ENCODE assay signal across 26 mouse cellular contexts in genomic region chr19:28500505-28500904, GRCm38 (mm10).
DNase-seq lines count a peak whose midpoint lies in the region; ATAC-seq and TF ChIP-seq lines count a peak whose summit lies in the region.
"Had no signal": no experiment of that assay in that cellular context is flagged by ENCODE, and none has a peak within 500 bp of the region (broad histone marks: within the 10 kb centered on the region; RNA-seq: fewer than 3 reads in every experiment).

No protein-coding gene starts in this region.

- H3K4me2 ChIP-seq in forebrain, embryonic 16.5 days (ENCODE audit: low read length) = no peak overlapping the region
- H3K4me2 ChIP-seq in forebrain, embryonic 12.5 days = no peak overlapping the region
- H3K4me2 ChIP-seq in midbrain, embryonic 15.5 days = peak overlapping the region; percentile 3
- H3K4me2 ChIP-seq in midbrain, embryonic 11.5 days = no peak overlapping the region
- H3K4me2 ChIP-seq: embryonic facial prominence, embryonic 12.5 days; embryonic facial prominence, embryonic 15.5 days; forebrain, embryonic 13.5 days; heart, embryonic 12.5 days; heart, embryonic 15.5 days; hindbrain, embryonic 13.5 days had no signal

- no peak overlapping the region for H3K9ac ChIP-seq in forebrain, embryonic 16.5 days (replicated peaks; ENCODE audit: low read depth, low read length)
- no peak overlapping the region for H3K9ac ChIP-seq in forebrain, embryonic 12.5 days
- no peak overlapping the region for H3K9ac ChIP-seq in midbrain, embryonic 15.5 days
- no peak overlapping the region for H3K9ac ChIP-seq in midbrain, embryonic 11.5 days (ENCODE audit: low read length)
- H3K9ac ChIP-seq: embryonic facial prominence, embryonic 12.5 days; embryonic facial prominence, embryonic 15.5 days; forebrain, embryonic 13.5 days; heart, embryonic 12.5 days; heart, embryonic 15.5 days; hindbrain, embryonic 13.5 days had no signal

- no peaks in the 10 kb centered on the region for H3K9me3 ChIP-seq in forebrain, embryonic 16.5 days (ENCODE audit: control insufficient read depth, low read length)
- H3K9me3 ChIP-seq in forebrain, embryonic 12.5 days = no peaks in the 10 kb centered on the region
- no peaks in the 10 kb centered on the region for H3K9me3 ChIP-seq in midbrain, embryonic 15.5 days
- no peaks in the 10 kb centered on the region for H3K9me3 ChIP-seq in midbrain, embryonic 11.5 days (ENCODE audit: control insufficient read depth, low read length)
- H3K9me3 ChIP-seq: embryonic facial prominence, embryonic 12.5 days; embryonic facial prominence, embryonic 15.5 days; forebrain, embryonic 13.5 days; heart, embryonic 12.5 days; heart, embryonic 15.5 days; hindbrain, embryonic 10.5 days; hindbrain, embryonic 13.5 days had no signal

- no peaks in the 10 kb centered on the region for H3K27me3 ChIP-seq in forebrain, embryonic 16.5 days (replicated peaks; ENCODE audit: control insufficient read depth, insufficient read depth, low read length)
- H3K27me3 ChIP-seq in forebrain, embryonic 12.5 days = no peaks in the 10 kb centered on the region; the same call in 1 of the 2 replicates
- H3K27me3 ChIP-seq in midbrain, embryonic 15.5 days (replicated peaks) = no peaks in the 10 kb centered on the region
- H3K27me3 ChIP-seq in midbrain, embryonic 11.5 days (ENCODE audit: control insufficient read depth, insufficient read depth, low read length) = no peaks in the 10 kb centered on the region; the same call in 1 of the 2 replicates
- H3K27me3 ChIP-seq: embryonic facial prominence, embryonic 12.5 days; embryonic facial prominence, embryonic 15.5 days; forebrain, embryonic 13.5 days; heart, embryonic 12.5 days; heart, embryonic 15.5 days; hindbrain, embryonic 13.5 days had no signal

- no peak for DNase-seq in layer of hippocampus, adult 2 months (ENCODE audit: low spot score in 2 of 2)
- no peak for DNase-seq in layer of hippocampus, postnatal 36 days
- no peak for DNase-seq in midbrain, embryonic 11.5 days (ENCODE audit: low spot score, missing footprints)
- peak; percentile 38 for DNase-seq in brain, embryonic 14.5 days (ENCODE audit: low read depth)
- DNase-seq in urinary bladder, postnatal 36 days (ENCODE audit: low spot score in 2 of 2) = no peak
- DNase-seq: adrenal gland, adult 8-10 months; adrenal gland, postnatal 25 days; cerebellum, adult 18-20 months; cerebellum, adult 9-10 months; cerebellum, postnatal 25 days; gastrocnemius, postnatal 25 days; heart, adult 18-20 months; heart, postnatal 10 days; heart, postnatal 36 days had no signal

- no peak for TF ChIP-seq CTCF in layer of hippocampus, adult 2 months (conservative IDR thresholded peaks at IDR 0.05)
- no peak for TF ChIP-seq CTCF in brain, embryonic 14.5 days (IDR thresholded peaks at IDR 0.05; ENCODE audit: borderline replicate concordance, extremely low read depth, insufficient read depth, insufficient read length)

- 76% methylated on average over 14 of the region's 14 CpGs for WGBS in forebrain, embryonic 16.5 days
- WGBS in forebrain, embryonic 12.5 days = 89% methylated on average over 14 of the region's 14 CpGs
- WGBS in midbrain, embryonic 15.5 days = 68% methylated on average over 14 of the region's 14 CpGs
- 93% methylated on average over 14 of the region's 14 CpGs for WGBS in midbrain, embryonic 11.5 days

- H3K4me3 ChIP-seq in forebrain, embryonic 16.5 days (replicated peaks; ENCODE audit: low read length) = no peak overlapping the region
- no peak overlapping the region for H3K4me3 ChIP-seq in forebrain, embryonic 12.5 days (replicated peaks)
- H3K4me3 ChIP-seq in layer of hippocampus, adult 2 months = no peak overlapping the region
- no peak overlapping the region for H3K4me3 ChIP-seq in midbrain, embryonic 15.5 days
- H3K4me3 ChIP-seq in midbrain, embryonic 11.5 days (ENCODE audit: low read depth, low read length) = no peak overlapping the region
- H3K4me3 ChIP-seq: embryonic facial prominence, embryonic 12.5 days; embryonic facial prominence, embryonic 15.5 days; forebrain, embryonic 13.5 days; heart, embryonic 12.5 days; heart, embryonic 15.5 days; hindbrain, embryonic 10.5 days; hindbrain, embryonic 13.5 days had no signal

- 0 out of 2 replicates have a peak, but pooled peaks have one; percentile 36 for ATAC-seq in forebrain, embryonic 16.5 days
- ATAC-seq in forebrain, embryonic 12.5 days (ENCODE audit: low FRiP score) = no peak
- 0 out of 2 replicates have a peak, but pooled peaks have one; percentile 54 for ATAC-seq in midbrain, embryonic 15.5 days (replicated peaks)
- ATAC-seq in midbrain, embryonic 11.5 days (ENCODE audit: low FRiP score) = no peak
- ATAC-seq: activated CD4-positive, CD25-positive, alpha-beta regulatory T cell, adult 4 months; forebrain, embryonic 13.5 days; hindbrain, embryonic 16.5 days had no signal

- H3K36me3 ChIP-seq in forebrain, embryonic 16.5 days (ENCODE audit: control insufficient read depth, insufficient read depth) = no peaks in the 10 kb centered on the region
- no peaks in the 10 kb centered on the region for H3K36me3 ChIP-seq in forebrain, embryonic 12.5 days (replicated peaks)
- H3K36me3 ChIP-seq in midbrain, embryonic 15.5 days (replicated peaks) = no peaks in the 10 kb centered on the region
- H3K36me3 ChIP-seq in midbrain, embryonic 11.5 days (ENCODE audit: control insufficient read depth, insufficient read depth, low read length) = no peaks in the 10 kb centered on the region
- H3K36me3 ChIP-seq: embryonic facial prominence, embryonic 12.5 days; embryonic facial prominence, embryonic 15.5 days; heart, embryonic 12.5 days; heart, embryonic 15.5 days; hindbrain, embryonic 10.5 days; hindbrain, embryonic 13.5 days had no signal

- TF ChIP-seq POLR2A in brain, embryonic 14.5 days (IDR thresholded peaks at IDR 0.05; ENCODE audit: borderline replicate concordance, extremely low read depth, insufficient read depth, insufficient read length, poor library complexity, severe bottlenecking) = no peak

- no peaks in the 10 kb centered on the region for H3K4me1 ChIP-seq in forebrain, embryonic 16.5 days (replicated peaks; ENCODE audit: control insufficient read depth, insufficient read depth, low read length)
- no peaks in the 10 kb centered on the region for H3K4me1 ChIP-seq in forebrain, embryonic 12.5 days
- 0 out of 2 replicates have a peak, but pooled peaks cover 2% of the 10 kb centered on the region for H3K4me1 ChIP-seq in midbrain, embryonic 15.5 days
- no peaks in the 10 kb centered on the region for H3K4me1 ChIP-seq in midbrain, embryonic 11.5 days (ENCODE audit: control insufficient read depth, insufficient read depth, low read length)
- H3K4me1 ChIP-seq: embryonic facial prominence, embryonic 12.5 days had no signal

- H3K27ac ChIP-seq in forebrain, embryonic 16.5 days (ENCODE audit: low read length) = no peak overlapping the region
- no peak overlapping the region for H3K27ac ChIP-seq in forebrain, embryonic 12.5 days
- peak overlapping the region; percentile 28; the same call in 1 of the 2 replicates for H3K27ac ChIP-seq in layer of hippocampus, adult 2 months
- H3K27ac ChIP-seq in midbrain, embryonic 15.5 days = no peak overlapping the region
- no peak overlapping the region for H3K27ac ChIP-seq in midbrain, embryonic 11.5 days (ENCODE audit: low read depth, low read length)
- H3K27ac ChIP-seq: embryonic facial prominence, embryonic 12.5 days; embryonic facial prominence, embryonic 15.5 days; forebrain, embryonic 13.5 days; heart, embryonic 15.5 days; hindbrain, embryonic 10.5 days; hindbrain, embryonic 13.5 days had no signal

Comparison
In these comparisons a context has a peak if more than half of its experiments do, and no peak if none do; other contexts are left out.
1. ATAC-seq: peak in forebrain, embryonic 16.5 days (single experiment) and midbrain, embryonic 15.5 days (single experiment); none in forebrain, embryonic 12.5 days (single experiment) and midbrain, embryonic 11.5 days (single experiment).